Mouse (Mus musculus): ENCODE data around the gene Sall4.

DNA sequence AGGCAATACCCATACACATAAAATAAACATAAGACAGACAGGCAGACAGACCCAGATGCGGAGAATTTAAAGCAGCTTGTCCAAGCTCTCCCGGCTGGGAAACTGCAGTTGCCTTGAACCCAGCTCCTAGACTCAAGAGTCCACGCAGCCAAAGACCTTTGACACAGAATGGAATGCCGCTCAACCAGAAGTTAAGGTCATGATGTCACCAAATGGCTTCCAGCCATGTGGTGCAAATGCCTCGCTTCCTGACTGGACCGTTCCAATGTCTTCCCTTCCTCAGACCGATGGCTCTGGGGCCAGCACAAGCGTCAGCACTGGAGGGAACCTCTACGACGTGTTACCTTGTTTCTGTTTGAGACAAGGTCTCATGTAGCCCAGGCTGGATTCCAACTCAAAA, 29.9 kb downstream of the Sall4 start:
- TF ChIP-seq USF1 (IDR thresholded peaks at IDR 0.05; ENCODE audit: low read depth, low read length) = no peak
- TF ChIP-seq USF2 (IDR thresholded peaks at IDR 0.05; ENCODE audit: borderline replicate concordance in 1 of 2, insufficient read depth in 1 of 2, low read depth in 1 of 2, low read length in 2 of 2) = no peak
- no peak for TF ChIP-seq SMC3 (IDR thresholded peaks at IDR 0.05; ENCODE audit: low read depth, low read length)
- no peak for TF ChIP-seq ZKSCAN1 (IDR thresholded peaks at IDR 0.05; ENCODE audit: low read depth, low read length)
- no peak for TF ChIP-seq CTCF (IDR thresholded peaks at IDR 0.05 in 2 of 3, conservative IDR thresholded peaks at IDR 0.05 in 1 of 3; ENCODE audit: control insufficient read depth in 1 of 3, insufficient read depth in 1 of 3, low read depth in 2 of 3, low read length in 3 of 3, poor library complexity in 1 of 3, severe bottlenecking in 1 of 3)

All from MEL (cell line).